Comparison of ENCODE assay signal across 12 mouse cellular contexts in the genomic region with DNA sequence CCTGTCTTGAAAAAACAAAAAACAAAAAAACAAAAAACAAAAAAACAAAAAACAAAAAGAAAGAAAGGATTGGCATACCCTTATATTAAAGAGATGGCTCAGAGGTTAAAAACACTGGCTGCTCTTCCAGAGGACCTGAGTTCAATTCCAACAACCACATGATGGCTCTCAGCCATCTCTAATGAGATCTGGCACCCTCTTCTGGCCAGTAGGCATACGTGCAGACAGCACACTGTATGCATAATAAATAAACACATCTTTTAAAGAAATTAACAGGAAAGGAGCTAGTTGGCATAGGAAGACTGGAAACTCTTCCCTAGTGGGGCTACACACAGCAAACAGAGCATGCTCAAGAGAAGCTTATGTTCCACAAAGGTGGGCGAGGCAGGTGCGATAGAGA. TPM values are rescaled to one million over a fixed set of nuclear protein-coding genes. Genes with fewer than 3 reads are reported as not detected.
DNase-seq lines count a peak whose midpoint lies in the region; ATAC-seq and TF ChIP-seq lines count a peak whose summit lies in the region.
"Had no signal": no experiment of that assay in that cellular context is flagged by ENCODE, and none has a peak within 500 bp of the region (broad histone marks: within the 10 kb centered on the region; RNA-seq: fewer than 3 reads in every experiment).

No protein-coding gene starts in this region.

- WGBS in intestine, postnatal 0 days, result 61% methylated on average over 3 of the region's 3 CpGs
- WGBS in intestine, embryonic 16.5 days, result 69% methylated on average over 3 of the region's 3 CpGs

- H3K4me3 ChIP-seq in intestine, postnatal 0 days (ENCODE audit: low read depth, low read length), result no peak overlapping the region
- no peak overlapping the region for H3K4me3 ChIP-seq in intestine, embryonic 16.5 days (ENCODE audit: low read length)
- H3K4me3 ChIP-seq: forebrain, embryonic 15.5 days; limb, embryonic 12.5 days had no signal

- no peaks in the 10 kb centered on the region for H3K9me3 ChIP-seq in intestine, postnatal 0 days (ENCODE audit: control insufficient read depth)
- no peaks in the 10 kb centered on the region for H3K9me3 ChIP-seq in intestine, embryonic 16.5 days (ENCODE audit: control insufficient read depth, low read length)
- H3K9me3 ChIP-seq: forebrain, embryonic 15.5 days; limb, embryonic 12.5 days had no signal

- TF ChIP-seq CTCF in intestine, postnatal 0 days (IDR thresholded peaks at IDR 0.05; ENCODE audit: low read depth), result peak; percentile 66

- no peak overlapping the region for H3K4me2 ChIP-seq in intestine, postnatal 0 days (replicated peaks; ENCODE audit: low read depth)
- no peak overlapping the region for H3K4me2 ChIP-seq in intestine, embryonic 16.5 days (ENCODE audit: low read depth, low read length)
- H3K4me2 ChIP-seq: forebrain, embryonic 15.5 days; hindbrain, embryonic 14.5 days; limb, embryonic 12.5 days had no signal

- H3K4me1 ChIP-seq in intestine, postnatal 0 days (replicated peaks; ENCODE audit: control insufficient read depth, insufficient read depth, low read length), result no peaks in the 10 kb centered on the region
- H3K4me1 ChIP-seq in intestine, embryonic 16.5 days (ENCODE audit: control insufficient read depth, insufficient read depth, low read length), result peaks cover 11% of the 10 kb centered on the region
- H3K4me1 ChIP-seq: forebrain, embryonic 15.5 days had no signal

- DNase-seq in thymus, postnatal 14 days, result peak; percentile 20
- no peak for DNase-seq in thymus, postnatal 36 days
- peak; percentile 36 for DNase-seq in splenic B cell, adult 2 months (ENCODE audit: low read depth, low spot score)
- no peak for DNase-seq in adrenal gland, postnatal 14 days

- H3K36me3 ChIP-seq in intestine, postnatal 0 days (ENCODE audit: control insufficient read depth, insufficient read depth), result no peaks in the 10 kb centered on the region
- H3K36me3 ChIP-seq in intestine, embryonic 16.5 days (ENCODE audit: control insufficient read depth, insufficient read depth, low read length), result no peaks in the 10 kb centered on the region
- no peaks in the 10 kb centered on the region for H3K36me3 ChIP-seq in splenic B cell, adult 2 months (ENCODE audit: control insufficient read depth, insufficient read depth, low read length, poor library complexity, severe bottlenecking)
- H3K36me3 ChIP-seq: forebrain, embryonic 15.5 days; limb, embryonic 12.5 days had no signal

- no peaks in the 10 kb centered on the region for H3K27me3 ChIP-seq in intestine, postnatal 0 days (replicated peaks; ENCODE audit: control insufficient read depth, insufficient read depth, low read length)
- no peaks in the 10 kb centered on the region for H3K27me3 ChIP-seq in intestine, embryonic 16.5 days (replicated peaks; ENCODE audit: control insufficient read depth, insufficient read depth, low read length)
- H3K27me3 ChIP-seq in splenic B cell, adult 2 months (ENCODE audit: control insufficient read depth, insufficient read depth, low read length, poor library complexity, severe bottlenecking), result no peaks in the 10 kb centered on the region
- H3K27me3 ChIP-seq: forebrain, embryonic 15.5 days; limb, embryonic 12.5 days had no signal

- no peak overlapping the region for H3K9ac ChIP-seq in intestine, postnatal 0 days (ENCODE audit: low read depth, low read length)
- H3K9ac ChIP-seq in intestine, embryonic 16.5 days (ENCODE audit: low read depth, low read length), result no peak overlapping the region
- H3K9ac ChIP-seq: forebrain, embryonic 15.5 days; hindbrain, embryonic 14.5 days; limb, embryonic 12.5 days had no signal

- no peak for ATAC-seq in intestine, postnatal 0 days
- ATAC-seq in intestine, embryonic 16.5 days, result no peak
- 0 out of 2 replicates have a peak, but pooled peaks have one; percentile 58 for ATAC-seq in common myeloid progenitor, adult 5-6 weeks (replicated peaks; ENCODE audit: low read depth, poor library complexity, severe bottlenecking)
- no peak for ATAC-seq in frontal cortex, adult (ENCODE audit: low TSS enrichment)
- ATAC-seq: forebrain, embryonic 15.5 days had no signal

- no peak overlapping the region for H3K27ac ChIP-seq in intestine, postnatal 0 days (ENCODE audit: low read depth, low read length)
- no peak overlapping the region for H3K27ac ChIP-seq in intestine, embryonic 16.5 days (ENCODE audit: low read length)
- H3K27ac ChIP-seq: forebrain, embryonic 15.5 days; hindbrain, embryonic 14.5 days; limb, embryonic 12.5 days; macrophage had no signal

RNA-seq across cellular contexts. Expression of a gene that starts 30.8 kb away (rescaled TPM):
- 81.9 and 83.1 TPM in 2 replicates for polyA plus RNA-seq in intestine, postnatal 0 days (2015; fragmentation: Nextera tagmentation; extraction: Ambion mirVana)
- 63.2 and 63.5 TPM in 2 replicates for polyA plus RNA-seq in intestine, embryonic 16.5 days (2015; fragmentation: Nextera tagmentation; extraction: Ambion mirVana)
- 44.3 and 54.4 TPM in 2 replicates for total RNA-seq in common myeloid progenitor, adult 5-6 weeks (2017)
- 94.2 and 101 TPM in 2 replicates for total RNA-seq in adrenal gland, postnatal 14 days (2021)

Comparison
In these comparisons a context has a peak if more than half of its experiments do, and no peak if none do; other contexts are left out.
1. DNase-seq: peak in thymus, postnatal 14 days (single experiment) and splenic B cell, adult 2 months (single experiment); none in thymus, postnatal 36 days (0 of 2) and adrenal gland, postnatal 14 days (single experiment).